Mouse (Mus musculus) megakaryocyte, adult 5-6 weeks (primary cell): ENCODE results near the gene Aldh1a3. TPM values are rescaled to one million over a fixed set of nuclear protein-coding genes. Genes with fewer than 3 reads are reported as not detected.

ENCODE experiments used
- total RNA-seq, 2 experiments: library from RNA; stranded (forward) in 1 of 2; stranded (reverse) in 1 of 2; fragments of 153-499, 151-499 nt in 1 of 2; fragments of 221-1000, 200-1000 nt in 1 of 2; gene quantifications; 2 replicates each; pipeline versions ENCODE4 v1.2.3 to v1.2.4; 2015 to 2017

The Aldh1a3 gene
- total RNA-seq, 2 experiments from 2014 or later: 0.16 TPM; not detected in 1

Other genes with a start within 250 kb of the Aldh1a3 start
- not detected in 2 replicates for gene Gm10974, start 61.6 kb downstream of the Aldh1a3 start, total RNA-seq (2015)
- not detected in 2 replicates for gene Gm10974, start 61.6 kb downstream of the Aldh1a3 start, total RNA-seq (2017)
- 20.6 and 25.6 TPM in 2 replicates for gene Lrrk1, start 39.2 kb downstream of the Aldh1a3 start, total RNA-seq (2015)
- 26.6 and 27.9 TPM in 2 replicates for gene Lrrk1, start 39.2 kb downstream of the Aldh1a3 start, total RNA-seq (2017)